Mouse (Mus musculus): ENCODE results near the gene Kcnrg.
A peak's percentile ranks its signal among the peaks of the same experiment; 100 is the strongest.

Gene Kcnrg

DNA sequence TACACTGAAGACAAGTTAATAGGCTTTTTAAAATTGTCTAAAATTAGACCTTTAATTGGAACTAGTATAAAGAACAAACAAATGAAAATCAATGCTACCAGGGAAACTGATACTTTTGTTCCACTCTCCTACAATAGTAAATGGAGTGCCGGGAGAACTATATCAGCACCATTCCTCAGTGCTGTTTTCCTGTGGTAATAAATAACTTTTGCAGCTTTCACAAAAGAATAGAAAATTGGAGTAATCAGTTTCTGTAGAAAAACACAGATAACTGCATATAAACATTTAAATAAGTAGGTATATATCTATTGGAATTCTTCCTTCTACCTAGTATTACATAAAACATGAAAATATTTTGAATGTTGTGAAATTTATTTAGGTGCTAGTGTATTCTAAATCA is 38.3 kb downstream of the Kcnrg start:
- DNase-seq (ENCODE audit: low read depth, low spot score), result no peak

DNA sequence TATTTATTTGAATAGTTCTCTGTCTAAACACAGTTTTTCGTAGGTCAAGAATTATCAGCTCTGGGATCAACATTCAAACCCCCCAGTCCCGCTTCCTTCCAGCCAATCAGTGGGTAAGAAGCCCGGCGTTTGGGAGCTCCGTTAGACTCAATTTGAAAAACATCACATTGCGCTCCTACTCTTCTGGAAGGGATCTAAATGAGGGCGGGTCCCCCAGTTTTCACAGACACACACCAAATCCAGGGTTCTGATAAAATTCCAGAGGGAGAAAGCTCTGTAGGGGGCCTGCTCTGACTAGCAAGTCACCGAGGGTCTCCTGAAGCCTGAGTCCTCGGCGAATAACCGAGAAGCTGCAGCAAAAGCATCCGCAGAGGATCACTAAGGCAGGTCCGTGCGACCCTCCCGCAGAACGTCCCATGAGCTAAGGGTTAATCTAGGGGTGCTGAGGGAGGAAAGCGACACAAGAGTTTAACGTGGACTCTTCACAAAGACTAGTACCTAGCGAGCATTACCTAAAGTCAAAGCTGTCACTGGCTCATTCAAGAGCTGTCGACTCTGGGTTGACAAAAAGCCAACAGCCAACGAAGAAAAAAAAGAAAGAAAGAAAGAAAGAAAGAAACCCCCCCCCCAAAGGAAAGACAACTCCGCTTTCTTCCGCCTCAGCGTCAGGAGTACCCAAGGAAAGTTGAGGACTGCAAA is 40.1 kb downstream of the Kcnrg start:
- peak; percentile 55 for DNase-seq (ENCODE audit: low read depth, low spot score)

DNA sequence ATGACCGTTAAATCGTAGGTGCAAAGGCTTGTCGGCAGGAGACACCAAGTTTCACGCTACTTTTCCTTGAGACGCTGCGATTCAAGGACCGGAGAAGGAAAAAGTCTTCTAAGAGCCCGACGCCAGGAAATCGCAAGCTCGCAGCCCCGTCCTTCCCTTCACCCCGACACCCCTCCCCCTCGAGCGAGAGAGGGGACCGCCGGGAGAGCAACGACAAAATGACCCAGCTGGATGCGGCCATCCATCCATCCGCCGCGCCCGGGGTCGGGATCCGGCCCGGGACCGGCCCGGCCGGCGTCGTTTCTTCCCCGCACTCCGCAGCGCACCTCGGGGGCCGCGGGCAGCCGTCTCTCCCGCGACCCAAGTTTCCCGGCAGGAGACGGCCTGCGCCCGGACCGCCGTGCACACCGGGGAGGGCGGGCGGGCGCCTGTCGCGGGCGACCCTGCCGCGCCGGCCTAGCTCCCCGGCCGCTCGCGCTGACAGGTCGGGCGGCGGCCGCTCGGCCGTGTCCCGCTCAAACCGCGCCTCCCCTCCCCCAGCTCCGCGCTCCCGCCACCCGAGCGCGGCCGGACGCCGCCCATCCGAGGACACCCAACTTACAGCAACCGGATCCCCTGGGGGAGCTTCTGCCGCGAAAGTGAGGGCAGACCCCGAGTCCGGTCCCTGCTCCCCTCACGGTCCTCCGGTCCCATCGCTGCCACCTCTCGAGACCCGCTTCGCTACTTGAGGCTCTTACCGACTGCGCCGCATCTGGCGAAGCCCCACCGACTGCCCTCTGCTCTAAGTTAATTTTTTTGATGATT is 40.8 kb downstream of the Kcnrg start:
- peak; percentile 55 for DNase-seq (ENCODE audit: low read depth, low spot score)

DNA sequence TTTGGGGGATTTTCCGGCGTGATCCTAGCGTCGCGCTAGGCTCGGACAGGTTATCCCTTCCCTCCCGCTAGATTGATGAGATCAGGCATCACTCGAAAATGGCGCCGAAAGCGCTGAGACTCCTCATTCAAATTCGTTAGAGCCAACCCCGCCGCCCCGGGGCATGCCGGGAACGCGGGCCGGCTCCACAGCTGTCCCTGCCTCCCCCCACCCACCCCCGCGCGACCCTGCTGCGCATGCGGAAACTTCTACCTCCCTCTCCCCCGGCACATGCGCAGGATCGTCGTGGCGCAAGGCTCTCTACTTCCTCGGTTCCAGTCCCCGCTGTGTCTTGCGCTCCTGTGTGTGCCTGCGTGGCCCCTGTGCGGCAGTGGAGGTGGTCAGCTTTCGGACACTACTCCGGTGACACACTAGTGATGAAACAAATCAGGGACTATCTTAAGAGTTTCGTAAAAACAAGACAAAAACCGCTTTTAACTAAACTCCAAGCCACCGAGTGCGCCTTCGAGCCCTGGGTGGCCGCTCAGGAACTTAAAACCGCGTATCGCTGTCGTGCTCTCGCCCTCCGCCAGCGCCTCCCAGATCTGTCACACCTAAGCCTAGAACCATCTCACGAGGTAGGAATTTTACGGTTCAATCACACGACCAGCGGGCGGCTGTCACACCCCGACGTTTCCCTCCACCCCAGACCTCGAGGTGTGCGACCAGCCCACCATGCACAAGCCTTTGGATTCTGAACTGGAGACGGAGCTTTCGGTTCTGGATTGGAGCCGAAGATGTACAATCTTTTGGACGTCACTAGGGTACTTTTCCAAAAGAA is 41.6 kb downstream of the Kcnrg start:
- DNase-seq (ENCODE audit: low read depth, low spot score), result peak; percentile 97

DNA sequence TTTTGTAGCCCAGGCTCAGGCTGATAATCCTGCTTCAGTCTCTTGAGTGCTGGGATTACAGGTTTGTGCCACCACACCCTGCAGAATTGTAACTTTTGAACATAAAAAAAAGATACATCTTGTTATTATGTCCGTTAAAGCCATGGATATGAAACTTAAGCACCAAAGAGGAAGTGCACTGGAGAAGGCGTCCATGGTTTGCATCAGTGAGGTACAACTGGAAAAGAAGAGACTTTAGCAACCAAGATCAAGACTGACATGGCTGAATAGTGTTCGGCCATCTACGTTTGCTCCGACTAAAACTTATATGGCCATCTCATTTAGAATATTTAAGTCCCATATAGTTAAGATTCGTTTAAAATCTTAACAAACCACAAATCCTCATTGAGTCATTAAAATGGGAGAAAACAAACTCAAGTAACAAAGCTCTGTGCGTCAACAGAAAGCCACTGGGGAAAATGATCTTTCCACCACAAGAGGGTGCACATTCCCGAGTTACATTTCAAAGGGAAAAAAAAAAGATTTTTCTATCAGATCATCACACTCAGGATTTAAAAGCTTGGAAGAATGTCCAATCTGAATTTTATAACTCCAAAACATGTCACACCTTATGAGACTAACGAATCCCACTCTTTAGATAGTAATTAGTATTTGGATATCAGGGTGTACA is 43.2 kb downstream of the Kcnrg start:
- peak; percentile 39 for DNase-seq (ENCODE audit: low read depth, low spot score)

DNA sequence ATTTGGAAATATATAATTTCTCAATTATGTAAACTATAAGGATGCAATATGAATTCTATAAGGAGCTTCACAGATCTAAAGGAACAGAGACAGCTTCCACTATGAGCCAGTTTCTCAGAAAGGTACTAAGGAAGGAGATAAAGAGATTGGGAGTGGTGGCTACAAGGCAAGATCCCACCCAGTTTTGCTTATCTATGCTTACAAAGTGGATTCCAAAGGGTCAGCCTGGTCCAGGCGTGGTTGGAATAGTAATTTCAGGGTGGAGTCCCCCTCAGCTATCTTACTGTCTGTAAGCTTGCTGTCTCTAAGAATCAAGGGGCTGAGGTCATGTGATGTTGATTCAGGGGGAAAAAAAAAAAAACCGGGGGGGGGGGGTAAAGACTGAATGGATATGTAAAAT is 49.2 kb downstream of the Kcnrg start:
- DNase-seq (ENCODE audit: low read depth, low spot score), result peak; percentile 59

DNA sequence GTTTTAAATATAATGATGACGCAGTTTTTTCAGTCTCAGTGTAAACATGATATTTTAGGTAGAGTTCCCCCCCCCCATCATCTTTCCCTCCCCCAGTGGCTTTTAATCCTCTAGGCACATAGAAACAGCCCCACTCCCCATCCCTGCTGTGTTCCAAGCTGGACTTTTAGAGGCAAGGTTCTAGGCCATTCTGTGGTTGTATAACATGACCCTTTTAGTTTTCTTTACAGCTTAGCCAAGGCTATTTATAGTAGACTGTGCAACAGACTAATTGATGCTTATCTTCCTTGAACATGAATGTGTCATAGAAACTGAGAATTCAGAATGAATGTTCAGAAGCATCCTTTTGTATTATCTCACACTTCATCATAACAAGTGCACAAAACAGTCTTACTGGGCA is 54.2 kb downstream of the Kcnrg start:
- DNase-seq (ENCODE audit: low read depth, low spot score), result no peak

DNA sequence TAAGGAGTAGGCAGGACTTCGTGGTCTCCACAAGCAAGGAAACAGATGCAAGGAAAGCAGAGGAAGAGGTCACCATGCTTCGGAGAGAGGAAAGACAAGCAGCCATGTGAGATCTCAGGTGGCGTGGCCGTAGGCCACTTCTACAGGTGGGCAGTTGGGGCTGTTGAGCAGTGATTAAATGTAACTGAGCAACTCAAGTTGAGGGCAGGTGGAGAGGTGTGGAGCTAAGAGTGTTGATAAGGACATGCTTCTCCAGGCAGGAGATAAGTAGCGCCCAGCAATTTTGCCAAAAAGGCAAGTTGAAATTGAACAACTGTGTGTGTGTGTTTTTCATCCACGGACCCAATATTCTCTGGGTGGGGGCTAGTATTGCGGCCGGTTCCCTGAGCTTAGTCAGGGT is 55.0 kb downstream of the Kcnrg start:
- no peak for DNase-seq (ENCODE audit: low read depth, low spot score)
